Mouse (Mus musculus) heart, adult 10 weeks (tissue): Measurements from ENCODE around the gene Vmn2r38. TPM values are rescaled to one million over a fixed set of nuclear protein-coding genes. Genes with fewer than 3 reads are reported as not detected.

ENCODE experiments used
- polyA plus RNA-seq: library from polyadenylated mRNA; stranded (reverse); fragments of 350-450 nt; fragmentation: Illumina TruSeq; extraction: RNeasy Lipid Tissue Mini Kit (QIAGEN cat#74804); gene quantifications from one replicate; pipeline ENCODE4 v1.2.3, GENCODE M21; 2014; ENCODE audit warnings: low read depth, low replicate concordance

Vmn2r38 gene
- polyA plus RNA-seq: not detected

GRCm38 (mm10) chr7:9097781-9098180 is at the start of gene Vmn2r38:
Gene Vmn2r38 (minus strand): TSS chr7:9097881.

GRCm38 (mm10) chr7:9030698-9031097 is 67.0 kb downstream of the Vmn2r38 start, which contains the start of gene Vmn2r39:
Gene Vmn2r39 (minus strand): TSS chr7:9030798.

Other genes with a start within 250 kb of the Vmn2r38 start
- not detected for gene Vmn2r40, start 166.4 kb downstream of the Vmn2r38 start, polyA plus RNA-seq
- gene Vmn2r39, start 67.1 kb downstream of the Vmn2r38 start, polyA plus RNA-seq: not detected
- gene Vmn2r37, start 125.8 kb upstream of the Vmn2r38 start, polyA plus RNA-seq: not detected